Mouse (Mus musculus) thymus, postnatal 10 days (tissue): ENCODE measurements around the gene Cyth1.

ENCODE experiments used
- DNase-seq, 2 experiments: peaks; one replicate each; pipeline ENCODE4 v3.0.0; 2021; ENCODE audit warnings: low spot score in 2 of 2

Gene Cyth1

DNA sequence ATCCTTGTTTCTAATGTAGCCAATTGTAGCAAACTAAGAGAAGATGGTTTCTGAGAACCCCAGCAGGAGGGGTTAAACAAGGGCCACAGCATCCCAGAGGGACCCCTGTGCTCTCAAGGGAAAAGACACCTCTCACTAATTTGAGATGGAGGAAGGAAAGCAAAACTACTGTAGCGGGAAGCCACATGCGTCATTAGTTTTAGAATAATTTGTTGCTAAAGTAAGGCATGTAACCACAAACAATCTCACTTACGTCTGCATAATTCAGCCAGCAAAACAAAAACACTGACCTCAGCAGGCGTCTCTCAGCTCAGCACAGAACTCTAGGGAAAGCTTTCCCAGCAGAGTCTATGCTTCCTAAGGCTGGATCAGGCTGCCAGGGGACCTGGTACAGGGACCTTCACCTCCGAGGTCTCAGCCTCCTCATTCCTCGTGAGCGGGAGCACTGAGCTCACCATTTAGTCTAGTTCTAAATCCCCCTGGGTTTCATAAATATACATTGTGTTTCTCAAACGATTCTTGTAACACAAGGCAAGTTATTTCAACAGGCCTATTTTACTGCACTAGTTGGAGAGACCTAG is 91.8 kb downstream of the Cyth1 start:
- DNase-seq: no peak

DNA sequence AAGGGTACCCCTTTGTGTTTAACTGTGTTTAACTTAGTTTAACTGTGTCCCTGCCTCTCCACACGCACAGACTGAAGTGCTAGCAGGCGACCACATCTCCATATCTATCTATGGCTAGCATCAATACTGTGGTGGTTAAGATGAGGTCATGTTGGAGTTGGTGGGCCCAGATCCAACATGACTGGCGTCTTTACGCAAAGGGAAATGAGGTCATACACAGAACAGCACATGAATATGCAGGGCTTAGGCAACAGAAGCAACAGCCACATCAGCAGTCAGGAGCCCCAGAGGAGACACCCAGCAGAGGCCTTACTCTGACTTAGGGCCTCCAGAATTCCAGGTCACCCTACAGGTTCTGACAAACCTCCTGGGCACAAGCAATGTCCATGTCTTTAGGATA is 95.4 kb downstream of the Cyth1 start:
- no peak for DNase-seq

DNA sequence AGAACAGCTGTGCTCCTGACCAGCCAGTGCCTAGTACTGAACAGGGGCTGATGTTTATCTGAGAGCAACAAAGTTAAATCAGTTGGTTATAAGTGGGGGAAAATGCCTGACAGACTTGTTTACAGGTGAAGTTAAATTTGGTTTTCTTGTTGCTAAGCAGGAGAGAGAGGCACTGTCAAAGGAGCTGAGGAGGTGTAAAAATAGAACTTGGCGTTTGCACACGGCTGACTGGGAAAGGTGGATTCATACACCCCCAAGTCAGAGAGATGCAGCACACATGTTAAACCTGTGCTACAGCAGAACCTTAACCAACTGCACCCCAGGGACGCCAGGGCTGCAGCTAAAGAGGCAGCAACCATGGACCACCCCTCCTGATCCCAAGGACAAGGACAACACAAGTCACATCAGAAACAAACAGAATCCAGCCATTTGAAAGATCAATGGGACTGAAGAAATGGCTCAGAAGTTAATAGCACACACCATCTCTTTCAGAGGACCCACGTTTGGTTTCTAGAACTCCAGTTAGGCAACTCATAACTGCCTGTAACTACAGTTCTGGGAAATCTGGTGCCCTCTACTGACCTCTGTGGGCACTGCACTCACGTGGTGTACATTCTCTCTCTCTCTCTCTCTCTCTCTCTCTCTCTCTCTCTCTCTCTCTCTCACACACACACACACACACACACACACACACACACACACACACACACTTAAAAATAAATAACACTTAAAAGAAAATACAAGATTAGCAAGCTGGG is 96.8 kb downstream of the Cyth1 start:
- no peak for DNase-seq

DNA sequence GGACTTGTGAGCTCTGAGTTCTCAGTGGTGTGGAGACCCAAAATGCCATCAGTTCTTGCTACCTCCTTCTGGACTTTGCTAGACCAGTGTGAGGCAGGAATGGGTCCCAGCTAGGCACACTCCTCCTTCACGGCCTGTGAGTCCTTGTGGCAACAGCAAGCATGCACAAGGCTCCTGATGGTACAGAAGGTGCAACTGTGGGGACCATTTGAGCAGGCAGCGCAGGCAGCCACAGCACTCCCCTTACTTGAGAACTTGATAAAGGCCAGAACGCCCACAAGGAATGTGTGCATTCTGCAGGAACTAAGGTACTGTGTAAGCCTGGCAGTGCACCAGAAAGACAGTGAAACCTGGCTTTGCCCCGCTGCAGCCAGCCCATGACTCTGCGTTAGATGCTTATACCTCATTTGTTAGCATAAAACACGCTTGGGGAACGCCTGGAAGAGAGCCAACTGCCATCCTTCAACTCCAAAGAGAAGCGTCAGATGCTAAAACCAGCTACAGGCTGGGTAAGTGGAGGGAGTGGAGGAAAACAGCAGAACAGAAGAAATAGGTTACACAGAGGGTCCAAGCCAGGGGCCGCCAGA is 98.2 kb downstream of the Cyth1 start:
- DNase-seq: no peak

DNA sequence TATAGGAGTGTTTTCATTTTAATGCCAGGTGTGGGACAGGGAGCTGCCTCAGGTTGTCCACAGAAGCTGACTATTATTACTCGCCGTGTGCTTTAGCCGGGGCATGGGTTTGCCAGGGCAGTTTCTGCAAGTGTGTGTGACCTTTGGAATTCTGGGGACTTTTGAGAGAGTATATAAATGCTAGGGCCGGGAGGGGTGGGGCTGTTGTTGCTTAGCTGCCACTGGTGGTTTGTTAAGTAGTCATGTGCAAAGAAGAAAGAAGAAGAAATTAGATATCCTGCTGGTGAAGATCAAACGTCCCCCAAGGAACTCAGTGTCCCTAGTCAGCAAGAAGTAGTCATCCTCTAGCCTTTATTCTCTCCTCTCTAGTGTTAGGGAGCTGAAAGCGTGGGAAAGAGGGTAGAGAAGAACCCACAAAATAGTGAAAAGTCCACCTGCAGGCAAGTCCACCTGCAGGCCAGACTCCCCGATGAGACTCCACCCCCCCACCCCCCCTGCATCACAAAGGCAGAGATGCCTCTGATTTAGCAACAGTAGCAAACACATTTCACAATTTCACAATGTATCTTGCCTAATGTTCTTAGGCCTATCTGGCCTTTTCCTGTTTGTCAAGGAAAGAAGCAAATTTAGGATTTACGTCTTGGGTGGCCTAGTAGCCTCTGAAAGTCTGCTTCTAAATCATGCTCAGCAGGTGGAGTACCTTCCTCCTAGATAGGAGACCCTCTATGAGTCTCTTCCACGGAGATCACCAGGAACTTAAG is 100.3 kb downstream of the Cyth1 start:
- no peak for DNase-seq

DNA sequence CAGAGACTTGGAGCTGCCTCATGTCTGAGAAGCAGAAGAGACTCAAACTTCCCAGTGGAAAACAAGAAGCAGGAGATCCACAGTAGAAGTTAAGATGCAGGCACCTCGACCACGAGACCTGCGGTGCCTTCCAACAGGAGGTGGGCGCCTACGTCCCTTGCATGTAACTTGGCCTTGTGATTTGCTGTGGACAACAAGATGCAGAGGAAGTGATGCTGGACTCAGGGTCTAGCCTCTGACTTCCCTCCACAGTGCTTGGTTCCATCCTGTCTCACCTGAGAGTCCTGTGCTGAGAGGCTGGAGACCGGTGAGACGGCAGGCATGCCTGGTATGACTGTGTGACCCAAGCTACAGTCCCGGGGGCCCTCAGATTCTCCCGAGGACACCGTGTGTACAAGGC is 101.9 kb downstream of the Cyth1 start:
- DNase-seq: no peak

DNA sequence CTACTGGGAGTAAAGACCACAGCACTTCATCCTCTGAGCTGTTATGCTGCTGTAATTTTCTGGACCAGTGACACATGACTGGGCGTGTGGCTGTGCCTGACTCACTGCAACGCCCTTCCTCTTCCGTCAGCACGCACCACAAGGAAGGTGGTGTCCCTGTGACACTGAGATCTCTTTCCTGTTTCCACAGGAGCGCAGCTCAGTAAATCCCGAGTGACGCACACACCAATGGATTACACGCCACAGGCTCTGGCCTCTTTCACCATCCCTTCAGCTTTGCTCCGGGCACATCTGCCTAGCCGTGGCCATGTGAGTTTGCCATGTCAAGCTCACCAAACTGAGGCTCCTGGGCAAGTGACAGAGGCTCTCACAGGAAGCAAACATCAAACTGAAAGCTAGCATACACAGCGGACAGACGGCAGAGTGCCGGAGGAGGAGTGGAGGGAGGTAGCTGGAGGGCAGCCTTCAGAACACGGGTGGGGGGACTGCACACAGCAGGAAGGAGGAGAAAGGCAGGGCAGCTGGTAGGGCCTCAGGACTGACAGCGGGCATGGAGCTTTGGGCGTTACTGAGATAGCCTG is 102.5 kb downstream of the Cyth1 start:
- peak; percentile 46 to 53 for DNase-seq

DNA sequence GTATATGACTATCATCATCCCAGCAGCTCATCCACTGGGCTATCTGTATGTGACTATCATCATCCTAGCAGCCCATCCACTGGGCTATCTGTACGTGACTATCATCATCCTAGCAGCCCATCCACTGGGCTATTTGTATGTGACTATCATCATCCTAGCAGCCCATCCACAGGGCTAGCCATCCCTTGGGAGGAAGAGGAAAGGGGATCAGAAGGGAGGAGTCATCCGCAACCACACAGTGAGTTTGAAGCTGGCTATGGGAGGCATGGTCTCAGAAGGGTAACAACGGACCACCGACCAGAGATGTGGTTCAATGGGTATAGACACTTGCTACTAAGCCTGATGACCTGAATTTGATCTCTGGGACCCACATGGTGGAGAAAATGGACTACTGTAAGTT is 103.3 kb downstream of the Cyth1 start:
- no peak for DNase-seq

DNA sequence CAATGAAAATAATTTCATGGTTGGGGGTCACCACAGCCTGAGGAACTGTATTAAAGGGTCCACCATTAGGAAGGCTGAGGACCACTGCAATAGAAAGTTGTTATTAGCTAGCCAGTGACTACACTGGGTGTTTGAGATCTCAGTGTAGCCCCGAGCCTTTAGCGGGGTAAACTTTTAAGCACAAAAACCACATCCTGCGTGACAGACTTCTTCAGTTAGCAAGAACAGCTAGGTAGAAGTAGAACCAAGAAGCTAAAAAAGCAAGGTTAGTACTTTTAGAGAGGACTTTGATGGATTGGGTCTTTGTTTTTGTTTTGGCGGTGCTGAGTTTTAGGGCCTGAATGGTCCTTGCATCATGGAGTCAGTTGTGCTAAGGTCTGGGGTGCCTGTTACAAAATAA is 104.7 kb downstream of the Cyth1 start:
- peak in 1 of 2 experiments; percentile 33 for DNase-seq

DNA sequence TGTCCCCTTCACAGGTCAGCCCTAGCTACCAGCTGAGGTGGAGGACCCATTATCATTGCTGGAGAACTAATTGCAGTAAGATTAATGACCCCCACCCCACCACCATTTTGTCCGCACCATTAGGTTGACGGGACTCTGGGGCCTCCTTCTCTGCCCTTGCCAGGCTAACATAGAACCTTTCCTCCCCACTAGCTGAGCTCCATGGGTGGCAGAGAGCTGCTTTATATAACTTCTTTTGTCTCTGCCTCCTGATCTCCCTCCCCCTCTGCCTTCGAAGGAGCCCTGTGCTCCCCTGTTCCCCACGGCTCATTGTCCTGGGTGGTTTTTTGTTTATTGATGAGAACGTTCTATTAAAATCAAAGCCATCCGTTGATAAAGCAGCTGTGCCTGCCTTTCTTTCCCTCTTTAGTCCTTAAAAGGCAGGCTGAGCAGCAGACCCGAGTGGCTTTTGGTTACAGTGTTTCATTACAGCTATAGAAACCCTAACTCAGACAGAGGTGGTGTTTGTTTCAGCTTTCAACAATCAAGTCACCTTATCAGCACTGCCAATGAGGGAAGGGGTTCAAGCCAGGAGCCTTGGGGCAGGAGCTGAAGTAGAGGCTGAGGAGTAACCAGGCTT is 105.7 kb downstream of the Cyth1 start:
- DNase-seq: no peak

DNA sequence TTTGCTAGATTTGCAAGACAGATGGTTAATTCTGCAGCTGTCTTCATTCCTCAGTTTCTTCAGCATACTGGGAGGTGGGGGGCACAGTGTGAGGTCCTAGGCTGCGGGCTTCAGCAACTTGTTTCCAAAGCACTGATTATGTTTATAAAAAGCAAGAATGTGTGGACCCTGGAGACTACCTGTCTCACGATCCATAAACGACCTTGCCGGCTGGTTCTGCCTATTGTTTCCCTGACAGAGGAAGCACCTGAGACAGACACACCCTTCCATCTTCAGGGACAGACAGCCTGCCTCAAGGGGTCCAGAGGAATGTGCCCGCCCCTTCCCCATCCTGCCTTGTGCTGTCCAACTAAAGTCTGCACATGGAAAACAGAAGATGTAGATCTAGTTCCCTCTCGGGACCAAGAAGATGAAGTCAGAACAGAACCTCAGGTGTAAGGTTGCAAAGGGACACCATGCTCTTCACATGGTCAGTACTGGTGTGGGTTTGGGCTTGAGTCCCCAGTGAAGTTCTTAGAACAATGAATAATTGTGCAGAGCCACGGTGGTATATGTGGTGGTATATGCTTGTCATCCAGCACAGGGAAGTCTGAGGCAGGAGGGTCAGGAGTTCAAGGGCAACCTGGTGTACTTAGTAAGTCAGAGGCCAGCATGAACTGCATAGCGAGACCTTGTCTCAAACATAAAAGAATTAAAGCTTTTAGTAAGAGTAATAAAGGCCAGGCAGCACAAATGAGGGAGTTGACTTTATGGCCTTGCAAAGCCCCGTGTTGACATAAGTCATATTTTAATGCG is 107.4 kb downstream of the Cyth1 start:
- DNase-seq: no peak

DNA sequence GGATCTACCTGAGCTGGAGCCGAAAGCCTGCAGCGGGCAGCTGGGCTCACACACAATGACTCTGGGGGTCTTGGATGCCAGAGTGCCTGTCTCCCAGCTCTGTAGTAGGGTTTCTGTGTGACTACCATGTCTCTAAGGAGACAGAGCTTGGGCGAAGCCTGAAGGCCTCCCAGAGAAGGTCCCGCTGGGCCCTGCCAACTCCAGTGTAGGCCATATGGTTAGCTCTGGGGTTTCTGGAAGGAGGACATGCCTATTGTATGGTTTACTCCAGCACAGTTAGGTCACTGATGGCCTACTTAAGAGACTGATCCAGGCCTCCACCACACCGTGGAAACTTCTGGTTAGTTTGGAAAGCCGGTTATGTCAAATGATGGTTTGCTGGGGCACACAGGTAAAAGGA is 110.0 kb downstream of the Cyth1 start:
- DNase-seq: no peak

DNA sequence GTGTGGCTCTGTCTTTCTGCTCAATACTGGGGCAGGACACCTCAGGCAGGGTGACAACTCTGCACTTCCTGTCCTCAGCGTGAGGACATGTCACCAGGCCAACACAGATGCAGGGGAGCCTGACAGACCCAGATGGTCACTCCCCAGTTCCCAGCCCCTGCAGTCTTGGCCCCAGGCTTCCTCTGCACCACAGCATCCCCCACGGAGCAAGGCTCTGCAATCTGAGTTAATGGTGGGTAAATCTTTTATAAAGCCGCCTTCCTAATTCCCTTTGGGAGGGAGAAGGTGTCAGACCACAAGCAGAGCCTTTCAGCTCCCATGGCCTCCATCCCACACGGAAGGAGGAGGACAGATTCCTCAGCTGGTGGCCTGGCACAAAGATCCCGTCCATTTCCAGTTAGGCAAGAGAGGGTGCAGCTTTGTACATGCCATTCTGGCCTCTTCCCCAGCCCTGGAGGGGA is 112.2 kb downstream of the Cyth1 start:
- DNase-seq: no peak

DNA sequence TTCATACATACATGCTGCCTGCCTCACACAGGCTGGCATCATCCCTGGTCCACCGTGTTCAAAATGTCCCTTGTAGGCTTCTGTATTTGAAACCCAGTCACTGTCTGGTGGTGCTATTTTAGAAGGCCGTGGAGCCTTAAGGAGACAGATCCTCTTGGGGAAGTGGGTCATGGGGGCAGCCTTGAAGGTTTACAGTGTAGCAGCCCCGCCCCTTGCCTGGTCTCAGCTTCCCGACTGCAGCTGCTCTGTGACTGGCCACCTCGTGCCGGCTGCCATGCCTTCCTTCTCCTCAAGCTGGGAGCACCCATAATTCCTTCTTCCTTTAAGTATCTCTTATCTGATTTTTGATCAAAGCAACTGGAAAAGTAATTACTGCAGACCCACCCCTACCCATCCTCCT is 113.1 kb downstream of the Cyth1 start:
- peak; percentile 40 to 42 for DNase-seq

DNA sequence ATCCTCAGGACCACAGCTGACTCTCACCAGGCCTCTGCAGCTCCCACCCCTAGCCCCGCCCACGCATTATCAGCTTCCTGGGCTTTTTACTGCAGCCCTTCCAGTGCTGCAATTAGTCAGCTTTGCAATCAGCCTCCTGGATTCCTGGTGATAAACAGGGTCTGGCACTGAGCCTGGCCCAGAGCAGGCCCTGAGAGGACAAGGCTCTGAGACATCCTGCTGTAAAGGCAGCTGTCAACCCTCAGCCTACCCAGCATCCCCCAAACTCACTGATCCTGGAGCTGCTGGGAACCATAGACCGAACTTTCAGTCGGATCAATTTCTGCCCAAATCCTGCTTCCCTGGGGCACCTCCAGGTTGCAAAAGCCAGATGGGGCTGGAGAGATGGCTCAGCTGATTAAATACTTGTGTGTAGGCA is 114.6 kb downstream of the Cyth1 start:
- no peak for DNase-seq

DNA sequence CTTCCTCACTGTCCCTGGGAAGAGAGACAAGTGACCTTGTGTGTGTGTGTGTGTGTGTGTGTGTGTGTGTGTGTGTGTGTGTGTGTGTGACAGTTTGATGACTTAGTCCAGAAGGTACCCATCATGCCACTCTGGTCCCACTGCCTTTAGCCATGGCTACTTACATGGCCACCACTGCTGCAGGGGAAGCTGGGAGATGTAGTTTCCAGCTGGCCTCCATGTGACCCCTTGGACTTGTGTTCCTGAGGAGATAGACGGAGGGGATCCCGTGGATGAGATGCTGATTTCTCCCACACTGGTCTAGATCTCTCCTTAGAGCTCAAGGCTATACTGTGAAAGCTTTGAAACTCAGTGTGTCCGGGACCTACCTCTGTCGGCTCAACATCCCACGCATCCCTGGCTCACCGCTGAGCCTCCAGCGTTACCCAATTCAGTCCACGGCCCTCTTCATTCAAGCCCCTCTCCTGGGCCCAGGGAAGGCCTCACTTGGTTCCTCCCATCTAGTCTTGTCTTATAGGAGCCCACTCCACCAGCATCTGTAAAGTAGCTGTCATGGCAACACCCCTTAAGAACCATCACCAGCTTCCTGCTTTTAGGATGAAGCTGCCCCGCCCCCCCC is 115.2 kb downstream of the Cyth1 start:
- no peak for DNase-seq

DNA sequence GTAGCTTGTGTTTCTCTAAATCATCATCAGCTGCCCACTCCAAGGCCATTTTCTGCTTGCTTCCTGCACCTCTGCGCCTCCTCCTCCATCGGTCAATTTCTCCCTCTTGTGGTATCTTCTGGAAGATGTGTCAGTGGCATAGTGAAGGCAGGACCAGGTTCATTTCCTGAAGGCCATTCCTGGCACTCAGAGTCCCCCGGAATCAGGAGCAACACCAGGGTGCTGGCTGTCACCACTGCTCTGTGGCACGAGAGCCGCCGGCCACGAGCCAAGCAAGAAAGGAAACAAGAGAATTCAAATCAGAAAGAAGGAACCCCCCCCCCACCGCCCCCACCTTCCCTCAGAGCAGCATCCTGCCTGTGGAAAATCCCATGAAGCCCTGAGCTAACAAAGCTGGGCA is 116.3 kb downstream of the Cyth1 start:
- DNase-seq: no peak

DNA sequence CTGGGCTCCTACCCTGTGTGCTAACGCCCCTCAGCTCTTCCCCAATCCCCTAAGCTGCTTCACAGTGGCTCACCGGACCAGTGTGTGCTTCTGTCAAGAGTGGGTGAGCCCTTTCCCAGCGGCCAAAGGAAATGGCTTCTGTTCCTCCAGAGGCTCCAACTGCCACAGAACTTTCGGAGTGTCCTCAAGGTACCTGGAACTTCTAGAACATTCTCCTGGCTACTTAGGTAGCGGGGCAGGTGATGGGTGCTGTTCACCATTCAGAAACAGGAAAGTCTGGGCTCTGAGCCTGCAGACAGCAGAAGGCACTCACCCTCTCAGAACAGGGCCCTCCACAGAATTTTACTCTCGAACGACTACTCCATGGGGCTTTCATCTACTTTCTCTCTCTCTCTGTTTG is 117.9 kb downstream of the Cyth1 start, which contains the start of gene Dnah17:
Dnah17 (minus strand) TSS at position 101 of the 400 bp plus-strand sequence.
- no peak for DNase-seq

DNA sequence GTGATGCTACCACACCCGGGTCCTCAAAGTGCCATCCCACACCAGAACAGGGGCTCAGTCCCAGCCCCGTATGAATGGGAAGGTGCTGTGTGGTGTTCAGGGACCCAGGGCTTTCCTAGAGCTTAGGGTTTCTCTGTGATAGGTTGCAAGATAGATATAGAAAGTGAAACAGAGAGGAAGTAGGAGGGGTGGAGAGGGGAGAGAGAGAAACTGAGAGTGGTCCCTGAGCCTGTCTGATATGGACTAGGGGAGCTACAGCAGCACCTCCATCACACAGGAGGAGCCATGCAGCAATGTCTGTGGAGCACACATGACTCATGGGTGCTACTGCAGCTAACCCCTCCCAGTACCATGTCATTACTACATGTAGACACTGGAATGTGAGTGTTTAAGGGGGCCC is 118.6 kb downstream of the Cyth1 start:
- no peak for DNase-seq

DNA sequence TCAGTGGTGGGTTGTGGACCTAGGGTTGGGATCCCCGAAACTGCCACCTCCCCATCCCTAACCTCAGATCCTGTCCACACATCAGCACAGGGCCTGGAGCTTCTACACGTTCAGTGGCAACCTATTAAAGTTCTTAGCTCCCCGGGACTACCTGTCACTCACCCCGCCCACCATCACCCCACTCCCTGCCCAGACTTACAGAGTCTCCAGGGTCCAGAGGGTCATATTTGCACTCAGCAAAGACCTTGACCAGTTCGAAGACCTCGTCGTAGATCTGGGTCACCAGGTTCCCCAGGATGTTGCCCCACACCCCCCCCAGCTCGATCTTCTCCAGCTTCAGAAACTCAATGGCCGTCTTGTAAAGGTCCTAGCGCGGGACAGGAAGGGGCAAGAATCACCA is 126.8 kb downstream of the Cyth1 start:
- DNase-seq: no peak
